Mouse (Mus musculus) small intestine, adult 2 months (tissue): Measurements from ENCODE around the gene Scaf4.

Source experiments
- CTCF ChIP-seq: fragments of 200-500 bp; IDR thresholded peaks from 2 replicates; pipeline ENCODE4 v1.5.1; 2012; ENCODE audit warnings: low read depth, mild to moderate bottlenecking, control low read depth, inconsistent platforms, low read length, moderate library complexity, mixed read lengths; ENCODE audit not compliant: insufficient replicate concordance, insufficient read length; ENCODE audit errors: extremely low read depth
- POLR2A ChIP-seq: fragments of 200-500 bp; IDR thresholded peaks from 2 replicates; pipeline ENCODE4 v1.6.1; 2012; ENCODE audit warnings: low read depth, mild to moderate bottlenecking, control low read depth, inconsistent platforms, low read length, moderate library complexity

- TF ChIP-seq CTCF (no peak), POLR2A (peak; percentile 45; the same call in 1 of the 2 replicates)
Measured at GRCm38 (mm10) chr16:90283266-90283904, 918 bp downstream of the Scaf4 start.
